Mouse (Mus musculus): ENCODE results near the gene Olfr1274-ps.
"Not testable (repeated sequence)": the region's sequence is repeated elsewhere in the genome, so short reads cannot be mapped to it uniquely, and the experiment has no call there.

Olfr1274-ps gene

GRCm38 (mm10) chr2:90398633-90399107 is at the start of gene Olfr1274-ps:
Olfr1274-ps (plus strand) TSS chr2:90398683.
- DNase-seq: not testable (repeated sequence)

GRCm38 (mm10) chr2:90351047-90351446 is 47.4 kb upstream of the Olfr1274-ps start:
- not testable (repeated sequence) for DNase-seq

GRCm38 (mm10) chr2:90351540-90351939 is 46.9 kb upstream of the Olfr1274-ps start:
- DNase-seq: not testable (repeated sequence)

- not testable (repeated sequence) for DNase-seq
Measured at GRCm38 (mm10) chr2:90359229-90359628, 39.3 kb upstream of the Olfr1274-ps start.

DNA sequence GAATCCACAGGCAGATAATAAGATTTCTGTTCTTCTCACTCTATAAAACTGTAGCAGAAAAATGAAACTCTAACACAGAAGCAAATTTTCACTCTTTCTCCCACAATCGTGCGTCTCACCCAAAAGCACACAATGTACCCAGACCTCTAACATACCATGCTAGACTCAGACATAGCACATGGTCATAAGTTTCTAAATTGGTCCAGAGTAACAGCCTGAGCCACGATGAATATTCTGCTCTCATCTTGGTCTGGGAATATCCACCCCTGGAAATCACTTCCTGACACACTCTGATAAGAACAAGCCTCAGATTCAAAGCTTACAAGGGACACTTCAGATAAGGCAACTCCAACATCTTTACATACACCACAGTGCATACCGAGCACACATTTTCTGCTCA is 38.3 kb upstream of the Olfr1274-ps start:
- DNase-seq: not testable (repeated sequence)

DNA sequence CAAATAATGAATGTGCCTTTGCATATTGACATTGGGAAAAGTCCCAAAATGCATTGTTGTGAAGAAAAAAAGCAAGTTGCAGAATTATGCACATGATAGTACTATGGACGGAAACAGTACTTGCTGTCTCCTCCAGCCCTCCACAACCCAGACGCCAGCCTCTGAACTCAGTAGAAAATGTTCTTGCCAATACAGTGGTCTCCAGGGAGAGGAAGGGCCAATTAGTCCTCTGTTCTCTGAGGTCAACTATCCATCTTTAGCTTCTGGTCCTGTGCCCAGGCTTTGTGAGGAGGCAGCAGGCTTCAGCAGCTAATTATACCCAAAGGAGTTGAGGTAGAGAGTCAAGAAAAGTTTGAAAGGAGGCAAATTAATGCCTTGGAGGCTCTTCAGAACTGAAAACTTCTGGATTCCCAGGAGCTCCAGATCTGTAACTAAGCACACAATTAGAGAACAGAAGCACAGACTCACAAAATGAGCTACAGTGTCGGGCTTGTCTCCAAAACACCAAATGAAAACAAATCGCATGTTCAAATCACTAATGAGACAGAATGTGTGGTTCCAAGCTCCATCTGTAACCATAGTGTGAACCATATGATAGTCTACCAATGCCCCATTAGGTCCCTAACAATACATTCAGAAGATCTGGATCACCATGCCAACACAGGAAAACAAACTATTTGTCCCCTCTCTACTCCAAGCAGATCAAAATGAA is 15.8 kb downstream of the Olfr1274-ps start:
- not testable (repeated sequence) for DNase-seq

DNA sequence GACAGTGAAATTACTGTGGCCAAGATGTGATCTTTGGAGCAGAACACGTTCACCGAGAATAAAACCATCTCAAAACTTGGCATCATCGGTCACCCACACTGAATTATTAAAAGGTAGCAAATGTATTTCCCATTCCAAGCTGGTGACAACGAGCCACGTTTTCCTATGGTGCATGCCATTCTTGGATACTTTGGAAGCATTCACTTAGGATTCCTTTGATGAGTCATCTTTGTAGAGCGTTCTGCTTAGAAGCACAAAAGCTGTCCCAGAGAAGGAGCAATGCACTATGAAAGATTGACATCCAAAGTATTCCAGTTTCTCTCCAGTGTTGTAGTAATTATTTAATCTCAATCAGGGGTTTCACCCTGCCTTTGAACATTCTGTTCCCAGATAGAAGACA is 23.8 kb downstream of the Olfr1274-ps start:
- DNase-seq: not testable (repeated sequence)

DNA sequence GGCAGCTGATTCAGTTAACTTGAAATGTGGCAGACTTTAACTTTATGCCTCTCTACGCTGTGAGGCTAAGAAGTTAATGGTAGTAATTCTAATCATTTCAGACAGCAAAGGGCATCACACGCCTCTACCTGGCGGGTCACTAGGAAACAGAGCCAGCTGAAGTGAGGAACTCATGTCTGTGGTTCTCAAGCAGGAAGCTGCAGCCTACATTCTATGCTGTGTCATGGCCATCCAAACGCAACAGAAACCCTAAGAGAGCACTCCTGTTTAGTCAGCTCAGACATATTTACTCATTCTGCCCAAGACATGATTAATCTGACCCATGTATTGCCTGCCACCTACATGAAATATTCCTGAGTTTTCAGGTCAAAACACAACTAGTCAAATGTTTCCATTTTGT is 26.5 kb downstream of the Olfr1274-ps start:
- DNase-seq: not testable (repeated sequence)

DNA sequence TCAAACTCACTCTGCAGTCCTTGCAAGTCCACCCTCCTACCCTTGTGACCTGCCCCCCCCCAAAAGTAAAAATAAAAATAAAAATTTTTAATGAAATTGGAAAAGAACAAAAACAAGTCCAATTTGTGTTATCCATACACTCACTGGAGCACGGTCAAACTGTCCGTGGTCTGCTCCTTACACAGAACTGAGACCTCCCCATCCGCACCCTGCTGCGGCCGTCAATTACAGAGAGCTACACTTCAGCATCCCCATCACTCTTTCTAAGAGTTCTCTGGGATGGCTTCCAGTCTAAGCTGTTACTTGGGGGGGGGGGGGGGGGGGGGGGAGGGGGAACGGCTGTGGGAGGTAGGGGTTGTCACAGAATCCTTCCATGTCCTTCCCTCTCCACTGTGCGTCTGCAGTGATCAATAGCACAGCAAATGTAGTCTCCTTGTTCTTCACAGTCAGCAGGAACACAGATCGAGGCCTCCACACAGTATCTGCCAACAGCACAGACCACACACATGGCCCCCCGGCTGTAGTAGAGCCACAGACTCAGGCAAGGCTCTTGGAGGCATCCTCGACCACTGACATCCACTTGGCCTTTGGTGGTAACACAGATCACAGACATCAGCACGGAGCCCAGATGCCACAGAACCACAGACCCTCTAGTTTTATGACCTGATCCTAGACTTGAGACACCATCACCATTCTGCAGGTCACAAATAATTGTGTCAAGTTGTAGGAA is 30.7 kb downstream of the Olfr1274-ps start:
- DNase-seq: not testable (repeated sequence)

- DNase-seq: not testable (repeated sequence)
Measured at GRCm38 (mm10) chr2:90429782-90430181, 31.3 kb downstream of the Olfr1274-ps start.

DNA sequence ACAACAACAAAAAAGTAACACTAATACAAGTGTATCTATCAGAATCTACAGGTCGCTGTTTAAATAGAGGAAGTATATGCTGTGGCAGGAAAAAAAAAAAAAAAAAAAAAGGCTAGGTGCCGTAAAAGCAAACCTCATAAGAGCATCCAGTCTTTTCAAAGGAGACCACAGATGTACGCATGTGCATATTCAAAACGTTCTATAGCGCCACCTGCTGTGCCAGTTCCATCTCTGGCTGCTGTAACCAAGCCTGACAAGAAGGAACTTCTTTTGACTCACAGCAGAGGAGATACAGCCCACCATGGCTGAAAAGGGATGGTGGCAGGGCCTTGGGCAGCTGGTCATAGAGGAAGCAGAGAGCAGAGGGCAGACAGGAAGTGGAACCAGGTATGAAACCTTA is 39.0 kb downstream of the Olfr1274-ps start:
- not testable (repeated sequence) for DNase-seq

DNA sequence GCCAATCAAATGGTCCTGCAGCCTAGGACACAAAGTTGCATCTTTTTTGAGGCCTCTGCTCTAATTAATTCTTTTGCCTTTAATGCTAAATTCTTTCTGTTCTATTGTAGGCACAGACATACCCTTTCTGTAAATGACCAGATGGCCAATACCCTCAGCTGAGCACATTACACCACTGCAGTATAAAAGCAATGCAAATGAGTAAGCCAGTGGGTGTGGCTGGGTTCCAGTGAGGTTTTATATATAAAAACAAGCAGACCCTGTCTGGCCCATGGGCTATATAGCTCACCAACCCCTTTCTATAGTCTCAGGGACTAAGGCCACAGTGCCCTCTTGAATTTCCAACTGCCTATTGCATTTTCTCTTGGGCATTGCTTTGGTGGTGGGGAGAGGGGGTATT is 41.7 kb downstream of the Olfr1274-ps start:
- not testable (repeated sequence) for DNase-seq

DNA sequence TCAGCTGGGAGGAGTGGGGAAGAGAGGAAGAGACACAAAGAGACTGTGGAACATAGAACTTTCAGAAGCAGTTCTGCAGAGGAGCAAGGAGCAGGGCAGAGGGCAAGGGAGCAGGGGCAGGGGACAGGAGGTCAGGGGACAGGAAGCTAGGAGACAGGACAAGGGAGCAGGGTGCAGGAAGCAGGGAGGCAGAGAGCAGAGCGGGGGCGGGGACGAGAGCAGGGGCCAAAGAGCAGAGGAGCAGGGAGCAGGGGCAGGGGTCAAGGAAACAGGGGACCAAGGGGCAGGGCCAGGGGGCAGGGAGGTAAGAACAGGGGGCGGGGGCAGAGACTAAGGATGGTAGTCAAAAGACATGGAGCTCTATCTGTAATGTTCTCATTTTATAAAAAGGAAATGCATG is 43.3 kb downstream of the Olfr1274-ps start:
- DNase-seq: peak; percentile 34 to 37

GRCm38 (mm10) chr2:90443811-90444210 is 45.3 kb downstream of the Olfr1274-ps start:
- DNase-seq: no peak

DNA sequence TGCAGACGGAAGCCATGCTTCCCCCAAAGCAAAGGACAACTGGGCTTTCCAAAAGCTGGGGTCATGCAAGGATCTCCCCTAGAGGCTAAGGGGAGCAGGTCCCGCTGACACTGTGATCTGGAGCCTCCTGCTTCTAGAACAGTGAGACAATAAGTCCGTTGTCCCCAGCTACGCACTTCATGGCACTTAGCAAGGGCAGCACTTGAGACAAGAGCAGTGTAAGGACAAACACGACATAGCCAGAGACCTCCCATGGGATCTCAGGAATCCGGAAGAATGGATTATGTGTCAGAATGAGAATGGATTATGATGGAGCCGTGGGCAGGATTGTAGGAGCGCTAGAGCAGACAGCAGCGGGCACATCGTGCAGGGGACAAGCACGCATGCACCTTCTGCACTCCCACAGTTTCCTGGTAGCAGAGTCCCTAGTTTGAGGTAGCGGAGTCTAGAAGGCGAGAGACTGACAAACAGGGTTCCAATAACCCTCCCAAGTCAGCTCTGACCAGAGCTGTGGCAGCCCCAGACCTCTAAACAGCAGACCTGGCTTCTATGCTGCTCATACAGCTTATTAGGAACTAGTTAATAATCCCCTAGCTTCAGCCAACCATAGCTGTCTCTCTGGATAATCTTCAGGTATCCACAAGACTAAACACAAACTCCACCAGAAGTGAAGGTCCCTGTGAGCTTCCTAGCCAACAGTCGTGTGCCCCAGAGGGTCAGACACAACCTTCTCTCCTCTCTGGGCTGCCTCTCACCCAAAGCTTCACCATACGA is 50.7 kb downstream of the Olfr1274-ps start:
- DNase-seq: peak; percentile 10 to 33

DNA sequence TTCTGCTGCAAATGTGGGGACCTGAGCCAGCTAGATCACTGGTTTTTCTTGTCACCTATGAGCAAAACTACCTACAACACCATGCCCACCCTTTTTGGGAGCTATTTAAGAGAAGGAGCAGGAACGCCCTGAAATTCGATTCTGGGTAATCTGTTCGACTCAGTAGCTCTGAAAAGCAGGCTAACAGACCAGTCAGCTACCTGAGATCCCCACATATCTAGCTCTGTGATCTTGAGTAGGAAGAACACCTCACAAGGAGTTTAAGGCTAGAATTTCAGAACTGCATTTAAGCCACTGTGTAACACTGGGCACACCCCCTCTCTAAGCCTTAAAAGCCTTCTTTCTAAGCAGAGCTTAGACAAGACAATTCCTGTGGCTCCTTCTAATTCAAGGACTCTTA is 53.9 kb downstream of the Olfr1274-ps start:
- no peak for DNase-seq
